Mouse (Mus musculus): ENCODE measurements at regions not wholly inside any gene's neighbourhood (a gene's known extent, or its start where the extent isn't known, plus 50 kb on each side); places are given as distances from the start of the nearest gene placed in this dataset.

GRCm38 (mm10) chr3:54993761-54994160 lies 61.5 kb downstream of the Ccna1 start:
- intact Hi-C loops (cut with DNase I), result no loop called here
- DNase-seq, result no peak

GRCm38 (mm10) chr3:54990073-54990472 lies 65.2 kb downstream of the Ccna1 start:
- no peak for DNase-seq
- intact Hi-C loops (cut with DNase I), result no loop called here

- intact Hi-C loops (cut with DNase I), result no loop called here
- DNase-seq, result peak; percentile 68 to 81
Observed at GRCm38 (mm10) chr3:54989358-54989757, 65.9 kb downstream of the Ccna1 start.

GRCm38 (mm10) chr3:54981488-54981887 lies 65.8 kb upstream of the Sertm1 start:
- DNase-seq, result no peak
- intact Hi-C loops (cut with DNase I), result no loop called here

GRCm38 (mm10) chr3:54980312-54980711 lies 64.6 kb upstream of the Sertm1 start:
- intact Hi-C loops (cut with DNase I), result no loop called here

GRCm38 (mm10) chr3:54965512-54965911 lies 49.8 kb upstream of the Sertm1 start:
- intact Hi-C loops (cut with DNase I), result no loop called here
- no peak for DNase-seq

More at GRCm38 (mm10) chr3:54980312-54980711, 64.6 kb upstream of the Sertm1 start:
- no peak for DNase-seq
